Mouse (Mus musculus) bone marrow macrophage, adult 2 months (primary cell): ENCODE results near the gene Ntn3. TPM values are rescaled to one million over a fixed set of nuclear protein-coding genes. Genes with fewer than 3 reads are reported as not detected.
A peak's percentile ranks its signal among the peaks of the same experiment; 100 is the strongest.

Experiments
- H3K27ac ChIP-seq: 2 replicates; pipeline ENCODE4 v1.5.1; 2012; ENCODE audit warnings: low read depth, low read length; ENCODE audit not compliant: insufficient read depth
- H3K4me1 ChIP-seq: 2 replicates; pipeline ENCODE4 v1.6.1; 2012; ENCODE audit warnings: low read length; ENCODE audit not compliant: control insufficient read depth, insufficient read depth
- H3K4me3 ChIP-seq: 2 replicates; pipeline ENCODE4 v1.5.1; 2012; ENCODE audit warnings: mild to moderate bottlenecking, low read length, moderate library complexity; ENCODE audit not compliant: insufficient read depth
- CTCF ChIP-seq: IDR thresholded peaks from 2 replicates; pipeline ENCODE4 v1.5.1; 2012; ENCODE audit warnings: low read depth, mild to moderate bottlenecking, low read length, moderate library complexity
- POLR2A ChIP-seq: IDR thresholded peaks from 2 replicates; pipeline ENCODE4 v1.6.1; 2012; ENCODE audit warnings: mild to moderate bottlenecking, low read depth, low read length, borderline replicate concordance
- polyA plus RNA-seq: library from polyadenylated mRNA; stranded (reverse); fragments of >200 nt; gene quantifications from 2 replicates; pipeline ENCODE4 v1.2.4, GENCODE M21; 2012; ENCODE audit not compliant: missing spikeins, insufficient read depth, insufficient read length

Ntn3 gene
- polyA plus RNA-seq, 1 experiment = 0.47 TPM

DNA sequence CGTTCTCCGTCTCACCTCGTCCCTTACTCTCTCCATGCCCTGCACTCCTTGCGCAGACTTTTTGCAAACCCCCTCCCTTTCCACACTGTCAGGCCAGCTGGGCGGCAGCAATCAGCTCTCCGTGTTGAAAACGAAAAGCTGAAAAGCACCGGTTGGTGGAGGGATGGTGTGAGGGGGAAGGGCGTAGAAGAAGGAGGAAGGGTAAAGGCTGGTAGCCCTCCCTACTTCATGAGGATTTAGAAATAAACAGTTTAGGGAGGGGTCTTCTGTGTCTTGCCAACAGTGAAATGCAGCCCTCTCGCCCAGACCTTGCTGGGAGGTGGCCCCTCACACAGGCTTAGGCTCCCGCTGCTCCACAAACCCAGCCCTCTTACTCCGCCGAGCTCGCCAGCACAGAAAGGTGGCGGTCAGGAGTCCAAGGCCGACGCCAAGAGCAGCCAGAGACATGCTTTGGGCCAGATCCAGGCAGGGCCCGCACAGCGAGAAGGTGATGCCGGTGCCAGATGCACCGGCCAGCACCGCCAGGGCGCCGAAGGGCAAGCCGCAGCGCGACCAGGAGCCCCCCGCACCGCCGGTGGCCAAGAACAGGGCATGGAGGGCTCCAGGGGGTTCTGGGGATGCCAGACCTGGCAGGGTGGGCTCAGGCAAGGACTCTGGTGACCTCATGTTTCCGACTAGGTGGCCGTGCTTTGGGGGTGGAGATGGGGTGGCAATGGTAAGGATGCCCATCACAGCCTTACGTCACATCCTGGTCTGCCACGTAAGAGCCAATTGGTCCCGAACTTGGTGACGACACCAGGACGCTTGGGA lies 2.5 kb upstream of the Ntn3 start:
- Histone ChIP-seq H3K27ac (no peak overlapping the region), H3K4me3 (peak overlapping the region; percentile 28), H3K4me1 (peaks cover 9% of the 10 kb centered on the region; the same call in 1 of the 2 replicates)

DNA sequence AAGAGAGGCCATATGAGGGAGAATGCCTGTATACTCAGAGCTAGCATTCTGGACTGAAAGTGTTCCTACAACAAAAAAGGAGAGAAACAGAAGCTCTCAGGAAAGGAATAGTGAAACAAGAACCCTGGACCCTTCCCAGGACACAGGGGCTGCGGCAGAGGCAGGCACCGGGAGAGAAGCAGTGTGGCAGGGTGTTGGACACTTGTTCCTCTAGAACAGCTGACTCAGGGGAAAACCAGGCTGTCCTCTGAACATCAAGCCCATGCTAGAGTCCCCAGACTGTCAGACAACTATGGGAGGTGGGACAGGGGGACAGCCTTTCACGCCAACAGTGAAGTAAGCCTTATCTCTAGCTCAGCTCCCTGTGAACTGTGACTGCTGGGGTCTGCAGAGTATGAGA lies 1.3 kb upstream of the Ntn3 start:
- TF ChIP-seq POLR2A = no peak
- Histone ChIP-seq H3K27ac (no peak overlapping the region), H3K4me1 (peaks cover 15% of the 10 kb centered on the region), H3K4me3 (no peak overlapping the region)

More for the DNA sequence above, 2.5 kb upstream of the Ntn3 start:
- no peak for TF ChIP-seq CTCF
- no peak for TF ChIP-seq POLR2A

DNA sequence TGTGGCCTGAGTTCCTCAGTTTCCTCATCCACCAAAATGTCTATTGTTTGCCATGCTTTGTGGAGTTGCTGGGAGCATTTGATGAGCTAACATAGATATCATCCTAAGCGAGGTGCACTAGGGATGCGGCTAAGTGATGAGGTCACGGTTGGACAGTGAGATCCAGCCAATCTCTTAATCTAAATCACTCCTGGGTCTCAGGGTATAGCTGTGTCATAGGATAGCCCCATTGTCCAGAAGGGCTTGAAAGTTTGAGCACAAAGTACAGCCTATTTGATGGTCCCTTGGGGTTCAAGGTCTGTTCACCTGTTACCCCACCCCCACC lies 547 bp upstream of the Ntn3 start:
- Histone ChIP-seq H3K27ac (no peak overlapping the region), H3K4me3 (no peak overlapping the region), H3K4me1 (peaks cover 15% of the 10 kb centered on the region)
- TF ChIP-seq CTCF (no peak), POLR2A (no peak)

DNA sequence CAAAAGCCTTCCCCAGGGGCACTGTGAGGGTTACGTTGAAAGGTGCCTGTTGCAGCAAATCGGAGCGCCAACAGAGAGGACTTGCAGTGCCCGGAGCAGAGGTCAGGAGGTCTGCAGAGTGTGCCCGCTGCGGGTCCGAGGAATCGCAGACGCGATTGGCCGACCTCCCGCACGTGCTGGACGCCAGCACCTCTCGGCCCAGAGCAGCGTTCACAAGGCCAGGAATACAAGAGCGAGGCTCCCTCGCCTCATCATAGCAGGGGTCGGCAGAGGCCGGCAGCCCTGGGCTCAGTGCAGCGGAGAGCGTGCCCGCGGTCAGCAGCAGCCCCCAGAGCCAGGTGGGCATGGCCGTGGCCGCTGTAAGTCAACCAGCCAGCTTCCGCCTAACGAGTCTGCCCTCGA lies 689 bp downstream of the Ntn3 start:
- Histone ChIP-seq H3K4me3 (peak overlapping the region; percentile 14), H3K4me1 (peaks cover 25% of the 10 kb centered on the region), H3K27ac (no peak overlapping the region)
- no peak for TF ChIP-seq POLR2A

DNA sequence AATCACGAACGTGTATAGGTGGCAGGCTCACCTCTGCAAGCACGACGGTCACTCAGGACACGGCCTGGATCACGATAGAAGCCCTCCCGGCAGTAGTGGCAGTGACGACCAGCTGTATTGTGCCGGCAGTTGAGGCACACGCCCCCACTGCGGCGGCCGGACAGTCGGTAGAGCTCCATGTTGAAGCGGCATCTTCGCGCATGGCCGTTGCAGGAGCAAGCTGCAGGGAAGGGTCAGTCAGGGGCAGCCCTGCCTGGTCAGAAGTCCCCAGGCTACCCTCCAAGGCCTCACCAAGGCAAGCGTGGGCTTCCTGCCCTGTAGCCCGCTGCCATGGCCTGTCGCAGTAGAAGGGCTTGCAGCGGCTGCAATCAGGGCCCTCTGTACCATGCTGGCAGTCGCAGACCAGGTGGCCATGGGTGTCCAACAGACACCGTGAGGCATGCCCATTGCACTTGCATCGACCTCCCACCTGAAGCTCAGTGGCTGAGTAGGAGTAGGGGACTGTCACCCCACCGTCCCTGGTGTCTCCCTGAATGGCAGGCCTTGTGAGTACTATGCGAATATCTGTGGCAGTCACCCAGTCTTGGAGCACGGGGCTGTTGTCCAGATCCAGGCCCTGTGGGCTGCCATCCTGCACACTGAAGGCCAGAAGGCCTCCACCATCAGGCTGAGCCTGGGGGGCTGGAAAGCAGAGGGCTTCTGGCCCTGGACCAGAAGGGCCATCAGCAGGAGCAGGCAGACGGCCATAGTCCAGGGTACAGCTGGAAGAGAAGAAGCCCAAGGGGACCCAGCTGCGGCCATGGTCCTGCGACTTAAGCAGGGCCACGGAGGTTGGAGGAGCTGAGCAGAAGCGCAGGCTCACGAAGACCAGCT lies 1.3 kb downstream of the Ntn3 start:
- no peak for TF ChIP-seq POLR2A
- no peak for TF ChIP-seq CTCF
- Histone ChIP-seq H3K4me1 (peaks cover 25% of the 10 kb centered on the region), H3K4me3 (no peak overlapping the region), H3K27ac (no peak overlapping the region)

DNA sequence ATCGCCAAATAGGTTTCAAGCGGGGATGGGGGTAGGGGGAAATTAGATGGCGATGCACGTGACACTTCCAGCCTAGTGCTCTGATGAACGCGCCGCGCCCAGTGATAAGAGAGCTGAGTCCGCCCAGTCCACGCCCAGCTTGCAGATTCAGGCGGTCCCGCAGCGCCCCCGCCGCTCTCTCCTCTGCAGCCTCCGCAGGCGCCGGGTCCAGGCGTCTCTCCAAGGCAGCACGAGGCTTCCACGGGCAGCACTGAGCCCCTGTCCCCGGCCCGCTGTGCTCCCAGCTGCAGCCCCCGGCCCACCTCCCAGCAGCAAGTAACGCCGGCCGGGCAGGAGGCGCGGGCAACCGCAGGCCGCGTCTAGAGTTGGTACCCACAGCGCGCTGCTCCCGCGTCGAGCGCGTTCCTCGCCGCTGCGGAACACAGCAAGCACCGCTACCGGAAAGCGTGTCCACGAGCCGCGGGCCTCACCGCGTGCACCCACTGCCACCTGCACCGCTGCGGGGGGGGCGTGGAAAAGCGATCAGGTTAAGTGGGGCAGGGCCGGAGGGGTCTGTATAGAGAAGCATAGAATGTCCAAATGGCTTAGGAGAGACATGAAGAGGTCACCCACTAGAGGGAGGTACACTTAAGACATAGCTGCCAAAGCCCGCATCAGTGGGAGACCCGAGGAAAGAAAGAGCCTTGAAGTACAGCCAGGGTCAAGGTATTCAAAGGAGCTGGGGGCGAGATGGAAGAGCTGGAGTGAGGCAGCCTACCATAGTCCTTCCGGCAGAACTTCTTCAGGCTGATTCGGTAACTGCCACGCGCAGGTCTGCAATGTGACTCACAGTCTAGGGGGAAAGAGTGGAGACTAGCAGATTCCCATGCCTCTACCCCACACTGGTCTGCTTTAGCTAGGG lies 2.6 kb downstream of the Ntn3 start:
- Histone ChIP-seq H3K4me1 (peaks cover 19% of the 10 kb centered on the region), H3K4me3 (peak overlapping the region; percentile 80), H3K27ac (no peak overlapping the region)
- no peak for TF ChIP-seq POLR2A

DNA sequence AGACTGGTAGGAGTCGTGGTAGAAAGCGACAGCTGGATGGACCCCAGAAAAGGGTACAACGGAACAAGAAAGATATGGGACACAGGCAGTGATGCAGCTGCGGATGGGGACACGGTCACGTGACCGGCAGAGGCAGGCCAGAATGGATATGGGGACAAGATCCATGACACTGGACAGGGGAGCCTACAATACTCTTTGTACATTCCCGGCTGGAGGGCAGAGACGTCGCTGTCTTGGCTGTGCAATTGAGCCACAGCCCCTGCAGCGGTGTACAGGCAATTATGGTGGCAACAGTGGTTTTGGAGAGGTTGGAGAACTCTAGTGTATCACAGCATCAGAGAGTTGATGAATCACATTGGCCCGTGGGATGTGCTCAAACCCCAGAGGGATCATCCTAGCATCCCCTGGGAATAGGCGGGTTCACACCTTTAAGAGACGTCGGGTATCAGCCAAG lies 3.4 kb downstream of the Ntn3 start:
- H3K4me3 ChIP-seq = peak overlapping the region; percentile 80
- TF ChIP-seq POLR2A (no peak), CTCF (no peak; the same call in 1 of the 2 replicates)
- peaks cover 16% of the 10 kb centered on the region for H3K4me1 ChIP-seq
- no peak overlapping the region for H3K27ac ChIP-seq

DNA sequence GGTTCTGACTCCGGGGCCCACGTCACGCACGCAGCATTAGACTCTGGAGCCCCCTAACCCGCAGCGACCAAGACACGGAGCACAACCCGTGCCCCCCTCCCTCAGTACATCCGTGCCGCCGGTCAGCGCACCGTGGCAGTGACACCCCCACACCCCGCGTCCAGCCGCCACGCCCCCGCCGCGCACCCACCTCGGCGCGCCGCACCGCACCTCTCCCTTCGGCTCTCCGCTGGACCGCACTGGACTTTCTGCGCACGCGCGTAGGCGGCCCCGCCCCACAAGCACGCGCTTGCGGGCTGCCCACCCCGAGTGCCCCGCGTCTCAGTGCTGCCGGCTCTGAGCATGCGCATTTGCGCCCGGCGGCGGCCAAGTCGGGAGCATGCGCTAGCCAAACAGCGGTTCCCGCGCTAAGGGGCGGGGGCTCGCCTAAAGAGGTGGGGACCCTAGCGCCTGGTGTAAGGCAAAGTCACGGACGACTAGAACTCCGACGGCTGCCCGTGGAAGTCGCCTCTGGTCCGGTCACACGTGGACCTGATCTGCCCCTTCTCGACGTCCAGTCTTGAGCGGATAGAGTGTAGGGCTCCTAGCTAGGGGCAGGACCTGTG lies 3.9 kb downstream of the Ntn3 start, which contains the start of gene Tbc1d24:
Tbc1d24 (minus strand) TSS at position 279 of the 605 bp plus-strand sequence.
- H3K4me1 ChIP-seq = peaks cover 18% of the 10 kb centered on the region
- TF ChIP-seq POLR2A = no peak
- no peak for TF ChIP-seq CTCF
- H3K4me3 ChIP-seq = peak within 1 kb of the TSS; percentile 80
- no peak within 1 kb of the TSS for H3K27ac ChIP-seq

DNA sequence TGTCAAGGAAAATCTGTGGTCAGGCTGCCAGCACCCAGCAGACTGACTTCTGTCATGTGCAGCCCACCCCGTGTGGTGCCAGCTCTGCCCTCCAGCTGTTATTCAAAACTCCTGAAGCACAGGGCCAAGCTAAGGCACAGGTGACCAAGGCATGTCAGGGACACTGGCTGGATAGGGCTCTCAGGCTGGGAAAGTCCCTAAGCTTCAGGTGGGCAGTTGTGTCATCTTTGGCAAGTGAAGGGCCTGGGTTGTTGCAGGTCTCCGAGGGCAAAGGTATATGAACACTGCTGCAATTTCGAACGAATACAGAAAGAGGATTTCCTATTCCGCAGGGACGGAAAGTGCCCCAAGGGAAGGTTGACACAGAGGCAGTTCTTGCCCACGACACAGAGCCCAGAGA lies 4.5 kb downstream of the Ntn3 start:
- H3K4me1 ChIP-seq = peaks cover 23% of the 10 kb centered on the region
- H3K27ac ChIP-seq = no peak overlapping the region
- peak overlapping the region; percentile 80 for H3K4me3 ChIP-seq
- TF ChIP-seq POLR2A (no peak), CTCF (no peak)
